Mouse (Mus musculus) ES-Bruce4 (cell line): ENCODE data around the gene Akap7. TPM values are rescaled to one million over a fixed set of nuclear protein-coding genes. Genes with fewer than 3 reads are reported as not detected.

Experiments
- H3K27ac ChIP-seq: 2 replicates; pipeline ENCODE4 v1.5.1; 2012; ENCODE audit warnings: low read length, inconsistent platforms; ENCODE audit not compliant: insufficient read depth
- H3K27me3 ChIP-seq: 2 replicates; pipeline ENCODE4 v1.6.1; 2012; ENCODE audit warnings: mild to moderate bottlenecking, low read length, inconsistent platforms; ENCODE audit not compliant: control insufficient read depth, poor library complexity, insufficient read depth, severe bottlenecking
- H3K36me3 ChIP-seq: 2 replicates; pipeline ENCODE4 v1.6.1; 2012; ENCODE audit warnings: inconsistent platforms, mild to moderate bottlenecking, low read length, moderate library complexity; ENCODE audit not compliant: control insufficient read depth, poor library complexity, insufficient read depth, severe bottlenecking
- H3K4me1 ChIP-seq: one replicate; pipeline ENCODE4 v1.8.1; 2011; ENCODE audit warnings: low read length; ENCODE audit not compliant: control insufficient read depth, insufficient read depth
- H3K4me3 ChIP-seq: 2 replicates; pipeline ENCODE4 v1.5.1; 2011; ENCODE audit warnings: low read depth, mild to moderate bottlenecking, low read length
- H3K9ac ChIP-seq: 2 replicates; pipeline ENCODE4 v1.6.1; 2012; ENCODE audit warnings: low read depth, mild to moderate bottlenecking, inconsistent platforms; ENCODE audit not compliant: poor library complexity, severe bottlenecking
- H3K9me3 ChIP-seq: replicated peaks from 2 replicates; pipeline ENCODE4 v1.6.1; 2012; ENCODE audit warnings: mild to moderate bottlenecking, low read length, inconsistent platforms; ENCODE audit not compliant: control insufficient read depth, poor library complexity, insufficient read depth, severe bottlenecking
- CTCF ChIP-seq: IDR thresholded peaks from one replicate; pipeline ENCODE4 v1.8.1; 2011; ENCODE audit warnings: low read depth, low read length
- EP300 ChIP-seq: IDR thresholded peaks from 2 replicates; pipeline ENCODE4 v1.6.1; 2011; ENCODE audit warnings: low read depth, low read length; ENCODE audit not compliant: insufficient read depth
- POLR2A ChIP-seq: IDR thresholded peaks from one replicate; pipeline ENCODE4 v1.8.1; 2011; ENCODE audit warnings: low read length; ENCODE audit not compliant: insufficient read depth
- polyA plus RNA-seq: library from polyadenylated mRNA; stranded (reverse); fragments of >200 nt; gene quantifications from 2 replicates; pipeline ENCODE4 v1.2.4, GENCODE M21; 2011; ENCODE audit warnings: low read depth; ENCODE audit not compliant: missing spikeins, insufficient read depth, insufficient read length

Akap7 gene
- polyA plus RNA-seq, 1 experiment = 69.8 TPM

DNA sequence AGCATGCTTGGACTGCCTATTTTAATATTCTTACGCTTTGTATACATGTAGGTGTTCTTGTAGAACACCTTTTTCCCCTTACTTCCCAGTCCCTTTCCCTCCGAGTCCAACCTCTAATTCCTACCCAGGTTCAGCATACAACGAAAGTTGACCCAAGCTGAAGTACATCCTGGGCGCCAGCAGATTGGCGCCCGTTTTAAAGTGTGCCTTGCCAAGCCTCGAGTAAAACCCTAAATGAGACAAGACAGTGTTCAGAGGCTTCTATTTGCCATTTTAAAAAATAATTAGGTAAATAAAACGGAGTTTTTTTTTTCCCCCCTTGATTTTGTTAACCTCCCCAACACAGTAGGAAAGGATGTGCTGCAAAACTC, 11.4 kb downstream of the Akap7 start:
- 0 out of 2 replicates have a peak overlapping the region, but pooled peaks have one; percentile 19 for H3K27ac ChIP-seq
- no peaks in the 10 kb centered on the region for H3K9me3 ChIP-seq
- H3K9ac ChIP-seq = peak overlapping the region; percentile 81
- peak overlapping the region; percentile 92 for H3K4me3 ChIP-seq
- H3K27me3 ChIP-seq = no peaks in the 10 kb centered on the region
- TF ChIP-seq POLR2A (no peak), EP300 (no peak), CTCF (no peak)
- H3K36me3 ChIP-seq = no peaks in the 10 kb centered on the region
- H3K4me1 ChIP-seq = peaks cover 2% of the 10 kb centered on the region

DNA sequence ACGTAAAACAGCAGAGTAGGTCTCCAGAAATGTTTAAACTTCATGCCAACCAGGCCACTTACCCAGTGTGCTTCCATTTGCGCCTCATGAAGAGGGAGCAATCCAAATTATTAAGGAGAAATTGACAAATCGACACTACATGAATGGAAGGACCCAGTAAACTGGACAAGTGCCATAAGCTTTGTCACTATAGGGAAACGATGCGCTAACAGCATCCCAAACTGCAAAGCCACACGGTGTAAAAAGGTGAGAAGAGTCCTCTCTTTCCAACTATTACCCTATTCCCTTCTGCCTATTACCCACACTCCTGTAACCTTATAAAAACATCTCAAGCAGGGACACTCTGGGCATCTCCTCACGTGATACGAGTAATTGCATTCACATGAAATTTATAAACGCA, 11.8 kb downstream of the Akap7 start:
- Histone ChIP-seq H3K36me3 (no peaks in the 10 kb centered on the region), H3K9me3 (no peaks in the 10 kb centered on the region), H3K4me3 (no peak overlapping the region), H3K27me3 (no peaks in the 10 kb centered on the region), H3K4me1 (peaks cover 2% of the 10 kb centered on the region), H3K9ac (no peak overlapping the region), H3K27ac (no peak overlapping the region)
- TF ChIP-seq CTCF (no peak), EP300 (no peak), POLR2A (no peak)

DNA sequence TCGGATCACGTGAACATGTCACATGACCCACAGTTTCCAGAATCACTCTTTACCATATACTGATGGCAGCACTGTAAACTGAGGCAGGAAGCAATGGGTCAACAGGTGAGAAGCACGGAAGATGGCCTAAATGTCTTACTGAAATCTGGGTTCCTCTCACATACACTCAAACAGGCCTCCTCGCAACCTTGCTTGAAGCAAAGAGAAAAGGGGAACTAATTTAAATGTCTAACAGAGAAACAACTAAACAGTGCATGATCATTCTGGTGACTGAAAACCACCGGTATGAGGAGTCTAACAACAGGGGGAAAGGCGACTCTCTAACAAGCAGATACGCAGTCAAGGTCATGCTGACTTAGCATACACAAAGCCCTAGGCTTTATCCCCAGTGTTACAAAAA, 12.7 kb downstream of the Akap7 start:
- no peaks in the 10 kb centered on the region for H3K27me3 ChIP-seq
- H3K36me3 ChIP-seq = no peaks in the 10 kb centered on the region
- no peak overlapping the region for H3K9ac ChIP-seq
- TF ChIP-seq EP300 (no peak), POLR2A (no peak), CTCF (no peak)
- H3K4me3 ChIP-seq = no peak overlapping the region
- no peak overlapping the region for H3K27ac ChIP-seq
- no peaks in the 10 kb centered on the region for H3K9me3 ChIP-seq
- peaks cover 2% of the 10 kb centered on the region for H3K4me1 ChIP-seq

DNA sequence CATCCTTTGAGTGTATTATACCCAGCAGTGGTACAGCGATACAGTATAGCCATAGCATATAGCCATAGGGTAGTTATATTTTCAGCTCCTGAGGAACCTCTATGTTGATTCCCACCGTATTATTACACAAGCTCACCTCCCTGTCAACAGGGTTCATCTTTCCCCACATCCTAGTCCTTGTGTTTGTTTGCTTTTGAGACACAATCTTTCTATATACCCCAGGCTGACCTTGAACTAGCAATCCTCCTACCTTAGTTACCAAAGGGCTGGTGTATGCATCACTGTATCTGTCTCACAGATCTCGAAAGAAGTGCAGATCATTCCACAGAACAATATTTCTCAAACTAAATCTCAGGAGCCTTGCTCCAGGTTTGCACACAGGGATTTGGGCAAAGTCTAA, 13.9 kb downstream of the Akap7 start:
- Histone ChIP-seq H3K27ac (no peak overlapping the region), H3K4me1 (peaks cover 2% of the 10 kb centered on the region), H3K9ac (no peak overlapping the region), H3K4me3 (no peak overlapping the region), H3K36me3 (no peaks in the 10 kb centered on the region), H3K27me3 (no peaks in the 10 kb centered on the region), H3K9me3 (no peaks in the 10 kb centered on the region)
- no peak for TF ChIP-seq CTCF
- no peak for TF ChIP-seq EP300
- no peak for TF ChIP-seq POLR2A

DNA sequence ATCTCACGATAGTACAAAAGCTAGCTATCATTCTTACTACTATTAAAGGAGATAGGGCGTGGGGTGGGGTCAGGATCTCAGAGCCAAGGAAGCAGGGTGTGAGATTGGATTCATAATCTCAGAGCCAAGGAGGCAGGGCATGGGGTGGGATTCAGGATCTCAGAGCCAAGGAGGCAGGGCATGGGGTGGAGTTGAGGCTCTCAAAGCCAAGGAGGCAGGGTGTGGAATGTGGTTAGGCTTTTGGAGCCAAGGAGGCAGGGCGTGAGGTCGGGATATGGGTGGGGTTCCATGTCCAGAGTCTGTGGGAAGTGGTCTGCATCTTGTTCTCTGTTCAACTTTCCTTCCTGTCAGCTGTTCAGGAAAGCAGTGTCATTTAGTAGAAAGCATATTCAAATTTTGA, 16.6 kb downstream of the Akap7 start:
- Histone ChIP-seq H3K36me3 (no peaks in the 10 kb centered on the region), H3K4me1 (no peaks in the 10 kb centered on the region), H3K4me3 (no peak overlapping the region)

DNA sequence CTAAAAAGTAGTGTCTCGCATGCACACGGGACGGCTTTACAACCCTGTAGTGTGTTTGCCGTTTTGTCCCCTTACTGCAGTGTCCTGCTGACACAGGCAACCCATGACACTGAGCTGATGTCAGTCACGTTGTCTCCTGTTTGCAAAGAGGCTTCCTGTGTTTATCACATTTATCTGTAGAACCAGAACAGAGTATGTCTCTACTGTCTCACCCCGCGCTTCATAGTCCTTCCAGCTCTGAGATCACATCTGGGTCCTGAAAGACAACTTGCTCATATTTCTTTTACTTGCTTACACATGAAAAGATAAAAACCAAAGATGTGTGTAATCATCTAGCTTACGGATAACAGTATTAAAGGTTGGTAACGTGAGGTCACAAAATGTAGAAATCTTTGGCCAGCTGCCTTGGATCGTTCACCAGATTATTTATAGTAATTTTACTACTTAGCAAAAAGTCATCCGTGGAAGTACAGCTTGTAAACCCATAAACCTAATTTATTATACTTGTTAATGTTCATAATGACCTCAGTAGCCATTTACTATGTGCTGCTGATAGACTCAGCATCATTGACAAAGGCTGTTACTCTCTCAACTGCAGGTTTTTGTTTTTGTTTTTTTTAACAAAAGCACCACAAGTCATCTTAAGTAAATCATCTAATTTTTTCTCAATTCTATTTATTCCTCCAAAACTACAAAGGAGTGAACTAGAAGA, 22.4 kb downstream of the Akap7 start:
- Histone ChIP-seq H3K27me3 (no peaks in the 10 kb centered on the region), H3K27ac (no peak overlapping the region), H3K36me3 (no peaks in the 10 kb centered on the region; the same call in 1 of the 2 replicates), H3K4me3 (no peak overlapping the region), H3K4me1 (no peaks in the 10 kb centered on the region), H3K9ac (no peak overlapping the region), H3K9me3 (no peaks in the 10 kb centered on the region)
- no peak for TF ChIP-seq POLR2A
- no peak for TF ChIP-seq CTCF
- no peak for TF ChIP-seq EP300

More for the DNA sequence above, 16.6 kb downstream of the Akap7 start:
- Histone ChIP-seq H3K27ac (no peak overlapping the region), H3K9me3 (no peaks in the 10 kb centered on the region), H3K27me3 (no peaks in the 10 kb centered on the region), H3K9ac (no peak overlapping the region)
- no peak for TF ChIP-seq CTCF
- TF ChIP-seq EP300 = no peak
- TF ChIP-seq POLR2A = no peak
